Mouse (Mus musculus) right cerebral cortex, postnatal 36 days (tissue): Measurements from ENCODE around the gene Myo3b.

Source experiments
- DNase-seq, 2 experiments: peaks; one replicate each; pipeline ENCODE4 v3.0.0; 2022; ENCODE audit warnings: low spot score in 2 of 2, mixed read lengths in 1 of 2

Gene Myo3b

DNA sequence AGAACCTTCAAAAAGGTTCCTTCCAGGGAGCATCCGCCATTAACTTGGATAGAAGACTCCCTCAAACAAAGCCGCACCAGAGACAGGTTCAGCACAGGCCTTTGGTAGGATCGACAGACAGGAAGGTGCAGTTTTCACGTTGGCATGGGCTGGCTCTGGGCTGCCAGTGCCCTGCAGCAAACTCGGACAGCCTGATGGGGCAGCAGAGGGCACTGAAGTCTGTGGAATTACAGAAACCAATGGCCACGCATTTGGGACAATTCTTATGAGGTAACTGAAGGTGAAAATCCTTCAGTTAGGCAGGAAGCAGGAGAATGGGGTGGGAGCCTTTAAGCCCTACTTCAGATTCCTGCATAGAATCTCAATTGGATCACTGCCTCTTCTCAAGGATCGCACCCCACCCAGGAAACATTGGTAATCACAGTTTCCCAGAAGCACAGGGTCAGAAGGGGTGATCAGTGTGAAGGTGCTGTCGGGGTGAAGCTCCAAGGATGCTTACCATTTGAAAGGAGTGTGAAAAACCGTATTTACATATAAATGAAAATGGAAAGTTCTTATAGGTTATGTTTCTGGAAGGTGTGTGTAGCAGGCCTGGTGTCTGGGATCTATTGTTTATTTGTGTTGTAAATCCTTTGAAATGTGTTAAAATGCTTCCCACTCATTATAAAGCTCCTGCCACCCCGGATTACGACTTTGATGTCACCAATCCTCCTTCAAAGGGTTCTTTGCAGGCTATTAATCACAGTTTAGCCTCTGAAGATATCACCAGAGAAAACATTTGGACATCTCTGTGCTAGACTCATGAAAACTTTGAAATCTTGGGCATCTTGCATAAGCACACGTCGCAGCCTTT is 239.7 kb downstream of the Myo3b start:
- no peak for DNase-seq

DNA sequence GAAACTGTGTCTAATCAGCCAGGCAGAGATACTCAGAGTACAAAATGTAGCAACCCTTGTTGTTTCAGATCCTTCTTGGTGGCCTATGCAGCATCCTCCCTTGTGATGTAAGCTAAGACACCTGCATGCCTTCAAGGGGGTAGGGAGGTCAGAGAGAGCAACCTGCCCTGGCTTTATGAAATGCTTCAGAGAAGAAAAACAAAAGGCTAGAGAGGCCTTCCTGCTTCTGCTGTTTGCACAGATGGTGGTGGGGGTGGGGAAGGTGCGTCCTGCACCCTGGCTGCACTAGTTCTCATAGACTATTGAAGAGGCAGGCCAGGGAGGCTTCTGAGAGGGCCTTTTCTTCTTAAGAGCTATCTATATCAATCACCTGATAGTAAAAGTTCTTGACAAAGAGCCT is 245.2 kb downstream of the Myo3b start:
- DNase-seq = no peak

DNA sequence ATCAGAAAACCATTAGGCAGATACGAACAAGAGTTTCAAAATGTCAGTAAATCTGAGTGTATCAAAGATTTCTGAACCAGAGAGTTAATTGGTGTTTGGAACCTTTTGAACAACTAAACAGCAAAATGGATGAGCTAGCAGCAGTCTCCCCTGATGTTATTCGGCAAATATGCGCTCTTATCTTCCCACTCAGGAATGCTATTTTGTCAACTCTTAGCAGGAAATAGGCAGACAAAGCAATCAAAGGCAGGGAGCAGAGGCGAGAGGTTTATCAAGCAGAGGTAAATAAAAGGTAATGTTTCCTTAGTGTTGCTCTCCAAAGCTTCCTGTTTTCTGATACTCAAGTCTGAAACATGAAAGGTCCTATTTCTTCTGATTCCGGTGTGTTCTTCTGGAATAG is 252.1 kb downstream of the Myo3b start:
- no peak for DNase-seq

DNA sequence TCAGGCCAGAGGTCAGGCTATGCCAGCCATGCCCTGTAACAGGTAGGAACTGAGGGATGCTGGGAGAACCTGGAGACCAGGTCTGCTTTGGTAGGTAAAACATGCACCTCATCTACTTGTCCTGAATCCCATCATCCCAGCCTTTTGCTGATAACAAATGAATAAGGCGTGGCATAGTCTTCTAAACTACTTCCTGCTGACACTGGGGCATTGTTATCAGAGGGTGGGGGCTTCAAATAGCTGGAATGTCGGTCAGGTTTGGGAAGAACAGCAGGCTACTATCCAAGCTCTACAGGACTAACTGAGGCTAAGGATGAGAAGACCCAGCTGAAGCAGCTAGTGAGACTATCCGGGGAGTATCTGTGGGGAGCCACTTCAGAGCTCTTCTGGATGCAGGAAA is 253.8 kb downstream of the Myo3b start:
- DNase-seq = no peak

DNA sequence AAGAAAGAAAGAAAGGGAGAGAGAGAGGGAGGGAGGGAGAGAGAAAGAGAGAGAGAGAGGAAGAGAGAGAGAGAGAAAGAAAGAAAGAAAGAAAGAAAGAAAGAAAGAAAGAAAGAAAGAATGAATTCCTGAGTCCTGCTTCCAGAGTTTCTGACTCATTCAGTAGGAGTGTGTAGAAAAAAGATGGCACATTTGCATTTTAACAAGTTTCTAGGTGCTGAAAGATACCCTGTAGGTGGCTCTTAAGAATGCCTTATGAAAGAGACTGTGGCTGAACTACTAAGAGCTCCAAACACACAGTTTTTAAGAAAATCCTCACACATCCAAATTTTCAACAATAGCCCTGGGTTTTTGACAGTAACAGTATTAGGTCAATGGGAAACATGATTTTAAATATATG is 264.0 kb downstream of the Myo3b start:
- DNase-seq = no peak

DNA sequence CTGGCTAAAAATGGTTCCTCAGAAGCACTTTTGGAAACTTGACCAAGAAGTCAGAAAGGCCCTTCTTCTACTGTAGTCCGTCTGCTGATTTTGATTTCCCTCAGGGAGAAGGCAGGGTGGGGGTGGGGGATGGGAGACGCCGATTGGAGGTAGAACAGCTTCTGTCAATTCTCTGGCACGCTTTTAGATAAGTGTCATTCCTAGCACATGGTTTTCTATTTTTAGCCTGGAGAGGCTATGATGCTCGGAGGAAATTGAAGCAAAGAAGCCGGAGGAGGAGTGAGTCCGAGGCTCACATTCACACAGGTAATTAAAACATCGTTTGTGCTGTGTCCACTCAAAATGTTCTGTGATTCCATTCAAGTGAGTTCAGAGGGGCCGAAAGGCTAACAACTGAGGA is 276.2 kb downstream of the Myo3b start:
- DNase-seq = no peak

DNA sequence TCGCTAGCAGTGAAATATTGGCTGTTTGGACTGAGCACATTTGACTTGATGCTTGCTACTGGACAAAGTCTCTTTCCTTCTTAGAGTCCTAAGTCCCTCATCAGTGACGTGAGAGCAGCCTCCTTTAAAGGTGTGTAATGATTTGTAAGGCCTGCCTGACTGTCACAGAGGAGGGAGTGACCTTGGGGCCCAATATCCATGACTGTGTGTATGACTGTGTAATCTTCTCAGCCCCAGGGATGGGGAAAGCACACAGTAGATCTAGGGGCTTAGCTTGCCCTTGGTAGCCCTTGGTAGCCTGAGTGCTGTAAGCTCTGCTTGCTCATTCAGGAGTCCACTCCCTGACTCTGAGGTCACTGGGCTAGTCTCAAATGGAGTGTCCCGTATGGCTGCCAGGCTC is 276.8 kb downstream of the Myo3b start:
- no peak for DNase-seq

DNA sequence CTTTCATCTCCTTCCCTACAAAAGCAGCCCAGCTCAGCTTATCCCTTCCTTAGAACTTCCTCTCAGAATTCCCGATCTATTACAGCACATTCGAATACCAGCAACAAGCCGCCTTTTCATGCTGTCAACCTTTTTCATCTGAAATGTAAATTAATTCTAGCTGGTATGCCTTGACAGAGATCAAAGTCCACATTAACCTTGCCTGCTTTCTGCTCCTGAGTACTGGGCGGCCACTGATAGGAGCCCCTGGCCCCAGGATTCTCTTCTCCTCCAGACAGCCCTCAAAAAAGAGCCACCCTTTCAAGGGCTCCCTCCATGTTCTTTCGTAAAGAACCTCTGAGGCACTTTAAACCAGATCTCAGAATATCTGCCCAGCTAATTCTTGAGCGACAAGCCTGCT is 278.9 kb downstream of the Myo3b start:
- DNase-seq = no peak

DNA sequence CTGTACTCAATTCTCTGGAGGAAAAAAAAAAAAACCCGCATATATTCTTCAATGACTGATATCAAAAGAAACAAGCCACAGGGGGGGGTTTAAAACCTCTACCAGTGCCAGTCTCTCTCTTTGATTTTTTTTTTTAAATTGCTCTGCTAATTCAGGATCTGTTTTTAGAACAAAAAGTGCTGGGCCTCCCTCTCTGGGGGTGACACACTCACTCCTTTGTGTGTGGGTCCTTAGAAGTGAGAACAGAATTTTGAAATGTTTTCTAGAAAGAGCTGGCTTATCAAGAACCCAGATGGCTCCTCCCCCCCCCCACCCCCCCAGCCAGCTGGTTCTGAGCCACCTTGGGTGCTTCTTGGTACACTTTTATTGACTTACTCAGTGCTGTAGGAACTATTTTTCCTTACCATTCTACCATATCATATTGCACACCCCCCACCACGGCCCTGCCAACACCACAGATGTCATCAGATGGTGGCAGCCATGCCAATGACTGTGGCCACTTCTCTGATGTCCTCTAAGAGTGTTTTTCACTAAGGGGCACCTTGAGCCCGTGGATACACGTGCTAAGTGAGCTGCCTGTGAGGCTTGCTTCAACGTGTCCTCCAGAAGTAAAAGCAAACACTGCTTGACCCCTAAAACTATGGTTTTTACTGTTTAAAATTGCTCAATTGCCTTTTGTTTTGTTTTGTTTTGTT is 280.1 kb downstream of the Myo3b start:
- no peak for DNase-seq

DNA sequence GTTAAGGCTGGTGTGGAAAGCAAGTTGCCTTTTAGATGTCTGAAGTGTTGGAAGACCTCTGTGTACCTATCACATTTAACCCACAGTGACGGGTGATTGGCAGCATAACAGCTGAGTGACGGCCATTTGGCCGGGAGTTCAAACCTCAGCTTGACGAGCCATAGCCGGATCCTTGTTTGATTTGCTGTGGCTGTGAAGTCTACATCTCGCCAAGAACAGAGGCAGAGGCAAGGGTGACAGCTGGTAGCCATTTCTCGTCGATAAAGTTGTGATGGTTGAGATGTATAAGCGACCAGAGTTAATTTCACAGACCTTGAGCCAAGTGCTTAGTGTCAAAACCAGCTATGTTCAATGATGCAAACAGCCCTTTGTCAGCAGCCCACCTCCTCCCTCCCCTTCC is 283.8 kb downstream of the Myo3b start:
- DNase-seq = no peak

DNA sequence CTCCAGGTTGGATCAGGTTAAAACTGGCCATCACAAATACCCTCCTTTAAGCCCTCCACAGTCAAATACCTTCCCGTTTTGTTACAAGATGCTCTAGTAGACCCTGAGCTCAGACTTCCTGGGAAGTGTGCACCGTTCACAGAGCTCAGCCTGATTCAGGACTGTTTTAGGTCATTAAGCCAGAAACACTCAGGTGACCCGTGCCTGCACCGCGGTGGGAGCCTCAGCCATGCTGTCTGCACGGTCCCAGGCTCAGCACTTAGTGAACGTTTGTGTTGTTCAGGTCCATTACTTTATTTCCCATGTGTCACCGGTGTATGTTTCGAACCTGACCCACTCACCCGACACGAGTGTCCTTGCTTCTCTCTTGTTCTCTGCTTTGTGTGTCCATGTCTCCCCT is 288.7 kb downstream of the Myo3b start:
- DNase-seq = no peak

DNA sequence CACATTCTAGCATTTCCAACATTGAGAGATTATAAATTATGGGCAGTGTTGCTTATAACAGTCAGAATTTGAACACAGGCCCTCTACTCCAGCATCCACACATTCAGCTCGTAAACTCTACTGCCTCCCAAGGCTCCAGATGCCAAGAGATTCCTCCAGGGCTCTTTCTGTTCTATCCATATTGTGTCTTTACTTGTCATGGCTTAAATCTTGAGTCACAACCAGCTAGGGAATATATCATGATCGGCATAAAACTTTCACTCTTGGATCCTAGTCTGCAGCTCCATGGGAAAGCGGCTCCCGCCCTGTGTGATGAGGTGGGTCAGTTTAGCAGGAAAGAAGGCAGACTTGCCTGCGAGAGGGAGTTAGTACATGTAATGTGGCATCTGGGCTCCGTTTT is 294.0 kb downstream of the Myo3b start:
- DNase-seq = no peak

DNA sequence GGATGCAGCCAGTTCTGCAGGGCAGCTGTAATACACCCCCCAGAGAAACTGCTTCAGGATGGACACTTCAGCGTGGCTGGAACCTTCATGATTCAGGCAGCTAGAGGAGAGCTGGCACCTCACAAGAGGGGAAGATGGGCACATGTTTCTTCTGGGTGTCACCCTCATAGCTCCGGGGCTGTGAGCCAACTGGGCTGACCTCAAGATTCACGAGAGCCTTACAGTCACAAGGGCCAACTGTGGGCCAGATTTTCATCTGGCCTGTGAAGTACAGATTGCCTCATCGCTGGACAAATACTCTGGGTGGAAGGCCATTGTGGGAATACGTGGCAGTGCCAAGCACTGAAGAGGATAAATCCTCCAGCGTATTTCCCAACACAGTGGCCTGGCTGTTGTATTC is 294.6 kb downstream of the Myo3b start:
- DNase-seq = no peak

DNA sequence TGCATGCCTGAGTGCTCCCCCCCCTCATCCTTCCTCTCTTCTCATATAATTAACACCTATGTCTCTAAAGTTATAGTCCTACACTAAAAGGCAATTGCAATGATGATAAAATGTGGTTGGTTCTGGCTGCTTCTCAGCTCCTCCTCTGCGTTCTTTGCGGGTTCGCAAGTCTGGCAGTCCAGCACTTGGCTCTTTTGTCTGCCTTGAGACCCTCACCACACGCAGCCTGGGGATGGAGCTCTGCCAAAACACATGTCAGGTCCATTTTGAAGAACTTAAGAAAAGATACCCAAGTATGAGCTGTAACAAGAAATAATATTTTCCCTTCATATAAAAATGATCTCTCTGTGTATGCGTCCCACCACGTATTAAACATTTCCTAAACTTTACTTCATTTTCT is 297.6 kb downstream of the Myo3b start:
- DNase-seq = no peak

DNA sequence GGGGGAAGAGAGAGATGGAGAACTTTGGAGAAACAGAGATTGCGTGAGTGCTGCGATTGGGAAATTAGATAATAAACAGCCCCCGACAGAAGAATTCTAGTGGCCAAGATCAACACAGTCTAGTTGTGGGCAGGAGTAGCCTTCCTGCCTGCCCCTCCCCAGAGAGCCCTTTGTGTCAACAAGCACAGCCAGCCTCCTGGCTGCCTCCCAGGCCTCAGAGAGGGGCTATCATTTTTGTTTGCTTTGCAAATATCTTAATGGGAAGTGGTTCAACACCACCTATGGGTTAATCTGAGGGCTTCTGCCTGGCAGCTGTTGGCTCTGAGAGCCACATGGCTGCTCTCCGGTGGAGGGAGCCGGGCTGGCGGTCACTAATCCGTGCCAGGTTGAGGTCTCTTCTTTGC is 298.3 kb downstream of the Myo3b start:
- DNase-seq = no peak

DNA sequence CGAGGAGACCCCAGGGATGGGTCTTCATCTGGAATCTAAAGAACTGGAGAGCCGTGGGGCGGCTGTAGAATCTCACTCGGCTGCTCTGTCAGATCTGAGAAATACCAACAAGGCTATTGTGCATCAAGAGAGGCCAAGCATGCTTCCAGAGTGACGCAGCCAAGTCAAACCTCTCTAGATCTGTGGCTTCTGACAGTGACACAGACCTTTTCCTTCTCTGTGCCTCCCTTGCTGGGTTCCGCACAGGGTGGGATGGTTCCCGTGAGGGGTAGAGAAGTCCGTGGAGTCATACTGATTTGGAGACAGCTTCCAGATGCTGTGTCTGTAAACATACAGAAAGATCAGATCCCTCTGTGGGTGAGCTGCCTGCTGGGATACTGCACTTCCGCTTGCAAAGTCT is 298.9 kb downstream of the Myo3b start:
- no peak for DNase-seq

DNA sequence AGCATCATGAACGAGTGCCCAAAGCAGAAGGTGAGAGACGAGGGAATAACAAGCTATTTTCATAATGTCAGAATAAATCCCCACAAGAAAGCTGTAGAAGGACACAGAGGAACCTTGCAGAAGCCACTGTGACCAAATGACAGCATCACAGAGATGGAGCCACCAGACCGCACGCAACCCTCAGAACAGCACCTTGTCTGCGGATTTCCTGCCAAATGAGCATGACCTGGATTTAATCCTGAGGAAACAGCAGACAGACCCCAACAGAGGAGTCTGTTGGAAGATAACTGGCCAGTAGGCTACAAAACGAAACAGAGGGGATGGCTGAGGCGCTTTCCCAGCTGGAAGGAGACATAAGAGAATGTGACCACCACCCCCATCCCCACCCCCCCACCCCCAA is 300.1 kb downstream of the Myo3b start:
- DNase-seq = no peak

DNA sequence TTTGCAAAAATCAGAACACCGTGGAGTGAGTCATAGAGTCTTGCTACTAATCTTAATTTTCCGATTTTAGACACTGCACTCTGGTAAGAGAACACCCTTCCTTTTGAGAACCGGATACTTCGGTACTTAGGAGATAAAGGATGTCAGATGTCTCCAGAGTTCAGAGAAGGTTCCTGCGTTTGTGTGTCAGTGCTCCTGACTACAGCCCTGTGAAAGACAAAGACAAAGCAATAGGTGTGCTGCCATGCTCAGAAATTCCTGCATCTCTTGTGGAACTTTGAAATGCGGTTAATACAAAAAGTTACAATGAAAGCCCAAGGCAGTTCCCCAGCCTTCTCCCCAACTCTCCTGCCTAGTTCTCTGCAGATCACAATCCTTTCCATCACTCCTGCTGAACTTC is 300.6 kb downstream of the Myo3b start:
- no peak for DNase-seq

DNA sequence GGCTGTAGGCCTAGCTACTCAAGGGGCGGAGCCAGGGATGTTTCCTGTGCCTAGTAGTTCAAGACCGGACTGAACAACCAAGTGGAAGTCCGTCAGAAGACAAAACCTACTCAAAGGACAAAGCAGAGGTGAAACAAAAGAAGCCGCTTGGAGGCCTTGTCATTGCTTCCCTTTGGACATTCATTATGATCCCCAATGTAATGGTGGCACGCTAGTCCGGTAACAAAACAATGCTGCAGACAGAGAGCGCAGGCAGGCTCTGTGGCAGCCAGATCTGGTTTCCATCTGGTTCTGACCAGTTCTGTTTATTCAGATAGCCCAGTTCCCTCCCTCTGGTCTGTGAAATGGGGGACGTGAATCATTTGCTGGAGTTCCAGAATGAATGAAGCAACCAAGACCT is 301.3 kb downstream of the Myo3b start:
- DNase-seq = no peak

DNA sequence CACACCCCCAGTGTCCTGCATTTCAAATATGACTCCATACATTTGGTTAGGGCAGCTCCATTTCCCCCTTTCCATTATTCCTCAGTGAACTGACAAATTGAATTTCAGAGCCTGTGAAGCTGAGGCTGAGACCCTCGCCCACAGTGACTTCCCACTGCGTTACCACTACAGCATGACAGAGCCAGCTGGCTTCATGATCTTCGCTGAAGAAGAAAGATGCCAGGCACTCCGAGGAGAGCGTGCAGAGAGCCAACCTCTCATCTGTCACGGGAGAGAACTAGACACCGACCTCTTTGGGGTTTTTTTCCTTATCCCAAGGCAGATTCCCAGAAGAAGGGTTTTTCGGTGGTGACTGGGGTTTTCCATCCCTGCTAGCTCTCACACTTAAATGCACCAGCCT is 306.2 kb downstream of the Myo3b start:
- DNase-seq = no peak

DNA sequence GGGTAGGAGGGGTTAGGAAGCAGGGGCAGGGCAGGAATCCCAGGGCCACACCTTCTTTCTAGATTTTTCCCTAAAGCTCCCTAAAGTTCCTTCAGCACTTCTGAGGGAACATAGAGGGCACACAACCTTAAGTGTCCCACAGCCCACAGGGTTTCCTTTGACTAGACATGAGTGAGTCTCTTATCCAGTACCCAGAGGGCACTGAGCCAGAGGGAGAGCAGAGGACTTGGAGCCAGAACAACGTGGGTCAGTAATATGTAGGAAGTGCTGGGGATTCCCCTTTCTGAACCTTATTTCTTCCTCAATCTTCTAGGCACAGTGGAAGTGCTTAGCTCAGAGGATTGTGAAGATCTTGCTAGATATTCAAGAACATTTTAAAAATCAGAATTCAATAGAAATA is 308.6 kb downstream of the Myo3b start:
- no peak for DNase-seq

DNA sequence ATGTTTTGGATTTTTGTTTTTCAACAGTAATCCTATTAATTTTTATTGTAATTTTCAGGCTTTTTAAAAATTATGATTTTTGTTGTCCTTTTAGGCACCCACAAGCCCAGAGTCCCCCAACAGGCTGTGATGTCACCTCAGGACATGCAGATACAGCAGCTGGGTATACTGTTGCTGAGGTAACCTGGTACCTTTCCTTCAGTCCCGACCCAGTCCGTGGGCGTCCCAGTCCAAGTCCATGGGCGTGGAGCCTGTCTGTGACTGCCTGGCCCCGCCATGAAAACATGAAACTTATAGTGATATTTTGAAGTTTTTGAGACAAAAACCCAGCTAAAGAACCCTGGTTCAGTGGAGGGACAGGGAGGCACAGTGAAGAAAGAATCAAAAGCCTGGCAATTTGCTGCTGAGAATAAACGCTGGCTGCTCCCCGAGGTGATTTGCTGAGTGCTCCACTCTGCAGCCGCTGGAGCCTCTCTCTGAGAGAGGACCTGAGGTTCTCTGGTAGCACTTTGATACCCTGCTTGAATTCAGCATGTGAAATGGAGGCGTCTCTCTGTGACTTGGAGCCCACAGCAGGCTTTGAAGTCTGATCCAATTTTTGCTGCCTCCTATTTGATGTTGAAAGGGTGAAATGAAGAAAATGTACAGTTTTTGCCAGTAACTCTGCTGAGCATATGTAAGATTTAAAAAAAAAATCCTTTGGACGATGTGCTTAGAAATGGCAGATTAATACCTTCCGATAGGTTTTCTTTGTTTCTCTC is 310.0 kb downstream of the Myo3b start:
- no peak for DNase-seq
